Mouse (Mus musculus): Measurements from ENCODE around the gene Fam129c.

DNA sequence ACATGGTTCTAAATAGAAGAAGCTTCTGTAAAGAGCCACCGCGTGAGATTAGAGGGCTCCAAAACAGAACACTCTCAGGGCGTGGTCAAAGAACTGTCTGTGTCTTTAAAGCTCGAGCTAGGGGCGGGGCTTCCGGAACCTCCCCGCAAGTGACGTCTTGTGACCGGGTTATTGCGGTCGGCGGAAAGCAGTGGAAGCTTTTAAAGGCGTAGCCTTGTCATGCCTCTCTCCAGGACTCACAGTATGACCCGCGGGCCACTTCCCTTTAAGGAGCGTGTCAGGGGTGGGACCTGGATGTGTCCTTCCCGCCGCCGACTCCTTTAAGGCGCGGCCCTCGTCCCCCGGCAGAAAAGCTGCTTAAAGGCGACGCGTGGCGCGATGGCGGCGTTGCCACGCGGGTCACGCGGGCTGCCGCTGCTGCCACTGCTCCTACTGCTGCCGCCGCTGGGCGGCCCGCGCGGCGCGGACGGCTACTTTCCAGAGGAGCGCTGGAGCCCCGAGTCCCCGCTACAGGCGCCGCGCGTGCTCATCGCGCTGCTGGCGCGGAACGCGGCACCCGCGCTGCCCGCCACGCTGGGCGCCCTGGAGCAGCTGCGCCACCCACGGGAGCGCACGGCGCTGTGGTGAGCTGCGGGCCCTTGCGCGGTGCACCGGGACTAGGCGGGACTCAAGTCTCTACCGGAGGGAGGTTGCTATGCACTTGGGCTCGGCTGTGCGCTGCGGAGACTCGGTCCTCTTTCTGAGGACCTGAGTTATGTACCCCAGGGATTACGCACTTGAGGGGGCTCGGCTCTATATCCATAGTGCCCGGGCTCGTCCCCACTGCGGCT is 13.6 kb downstream of the Fam129c start, which contains the start of gene Colgalt1:
- TF ChIP-seq POLR2A (IDR thresholded peaks at IDR 0.05; ENCODE audit: low read depth, low read length) (peak; percentile 31; the same call in 1 of the 2 replicates), CTCF (IDR thresholded peaks at IDR 0.05; ENCODE audit: extremely low read depth, insufficient read length, insufficient replicate concordance, low read depth, low read length) (no peak)
